Mouse (Mus musculus): Measurements from ENCODE around the gene Rer1.

DNA sequence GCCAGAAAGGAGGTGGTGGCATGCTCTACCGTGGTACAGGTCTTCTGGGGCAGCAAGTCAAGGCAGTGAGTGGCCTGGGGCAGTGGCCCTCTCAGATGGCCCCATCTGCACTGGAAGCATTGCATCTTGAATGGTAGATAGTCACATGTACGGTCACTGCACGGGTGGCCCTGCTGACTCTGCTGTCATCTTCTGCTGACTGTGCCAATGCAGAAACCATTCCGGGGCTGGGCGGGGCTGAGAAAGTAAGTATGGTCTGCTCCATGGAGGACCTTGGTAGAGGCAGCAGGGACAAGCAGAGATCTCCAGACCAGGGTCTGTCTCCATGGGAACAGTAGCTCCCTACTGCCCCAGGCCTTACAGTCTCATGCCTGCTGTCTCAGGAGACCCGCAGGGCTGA is 35.0 kb upstream of the Rer1 start:
- TF ChIP-seq CTCF (IDR thresholded peaks at IDR 0.05; ENCODE audit: control insufficient read depth, insufficient read depth, insufficient replicate concordance, low read depth, low read length) (no peak), POLR2A (IDR thresholded peaks at IDR 0.05; ENCODE audit: control insufficient read depth, low read depth, low read length) (no peak)

Data from testis, adult 2 months (tissue).